Mouse (Mus musculus): ENCODE results near the gene Dpy19l3.

The Dpy19l3 gene

GRCm38 (mm10) chr7:35646317-35647081, 107.8 kb downstream of the Dpy19l3 start:
- TF ChIP-seq GATA4 (IDR thresholded peaks at IDR 0.05; ENCODE audit: insufficient replicate concordance, low read length): no peak

- TF ChIP-seq GATA4 (IDR thresholded peaks at IDR 0.05; ENCODE audit: insufficient replicate concordance, low read length): no peak
Measured at GRCm38 (mm10) chr7:35640072-35640471, 114.2 kb downstream of the Dpy19l3 start.

GRCm38 (mm10) chr7:35636874-35637273, 117.4 kb downstream of the Dpy19l3 start:
- TF ChIP-seq GATA4 (IDR thresholded peaks at IDR 0.05; ENCODE audit: insufficient replicate concordance, low read length): no peak

GRCm38 (mm10) chr7:35636229-35636628, 118.0 kb downstream of the Dpy19l3 start:
- no peak for TF ChIP-seq GATA4 (IDR thresholded peaks at IDR 0.05; ENCODE audit: insufficient replicate concordance, low read length)
